9 mouse cellular contexts compared by ENCODE assay signal in genomic region chr7:16395944-16396343, GRCm38 (mm10). TPM values are rescaled to one million over a fixed set of nuclear protein-coding genes. Genes with fewer than 3 reads are reported as not detected.
A peak's percentile ranks its signal among the peaks of the same experiment; 100 is the strongest.
DNase-seq lines count a peak whose midpoint lies in the region; ATAC-seq and TF ChIP-seq lines count a peak whose summit lies in the region.
"Had no signal": no experiment of that assay in that cellular context is flagged by ENCODE, and none has a peak within 500 bp of the region (broad histone marks: within the 10 kb centered on the region; RNA-seq: fewer than 3 reads in every experiment).

No protein-coding gene starts in this region.

- H3K4me2 ChIP-seq in limb, embryonic 13.5 days (replicated peaks) = no peak overlapping the region
- no peak overlapping the region for H3K4me2 ChIP-seq in embryonic facial prominence, embryonic 13.5 days
- H3K4me2 ChIP-seq: heart, embryonic 13.5 days had no signal

- DNase-seq in frontal cortex, postnatal 36 days (ENCODE audit: low spot score in 2 of 2) = peak; percentile 13 to 58
- no peak for DNase-seq in limb, embryonic 10.5 days (ENCODE audit: low spot score)
- DNase-seq in G1E (ENCODE audit: low spot score) = peak; percentile 35
- peak; percentile 75 for DNase-seq in splenic B cell, adult 2 months (ENCODE audit: low read depth, low spot score)
- DNase-seq in gastrocnemius, postnatal 25 days = no peak

- ATAC-seq in frontal cortex, adult (ENCODE audit: low TSS enrichment) = no peak
- ATAC-seq in limb, embryonic 13.5 days (ENCODE audit: low FRiP score, low read depth) = no peak
- no peak for ATAC-seq in G1E (ENCODE audit: extremely low read depth, insufficient number of reproducible peaks, low FRiP score, poor library complexity, severe bottlenecking)
- no peak for ATAC-seq in embryonic facial prominence, embryonic 13.5 days (ENCODE audit: insufficient number of reproducible peaks, insufficient read depth, low FRiP score, low TSS enrichment, low read depth)

- no peaks in the 10 kb centered on the region for H3K36me3 ChIP-seq in limb, embryonic 13.5 days
- H3K36me3 ChIP-seq in limb, embryonic 10.5 days = no peaks in the 10 kb centered on the region
- no peaks in the 10 kb centered on the region for H3K36me3 ChIP-seq in G1E (replicated peaks)
- H3K36me3 ChIP-seq in embryonic facial prominence, embryonic 13.5 days = no peaks in the 10 kb centered on the region
- H3K36me3 ChIP-seq in splenic B cell, adult 2 months (ENCODE audit: control insufficient read depth, insufficient read depth, low read length, poor library complexity, severe bottlenecking) = no peaks in the 10 kb centered on the region
- H3K36me3 ChIP-seq: heart, embryonic 13.5 days had no signal

- no peak overlapping the region for H3K9ac ChIP-seq in limb, embryonic 13.5 days
- H3K9ac ChIP-seq in embryonic facial prominence, embryonic 13.5 days = peak overlapping the region; percentile 44; the same call in 1 of the 2 replicates
- H3K9ac ChIP-seq: heart, embryonic 13.5 days had no signal

- no peaks in the 10 kb centered on the region for H3K9me3 ChIP-seq in limb, embryonic 13.5 days
- no peaks in the 10 kb centered on the region for H3K9me3 ChIP-seq in limb, embryonic 10.5 days (replicated peaks)
- no peaks in the 10 kb centered on the region for H3K9me3 ChIP-seq in G1E (replicated peaks)
- no peaks in the 10 kb centered on the region for H3K9me3 ChIP-seq in embryonic facial prominence, embryonic 13.5 days
- H3K9me3 ChIP-seq: heart, embryonic 13.5 days had no signal

- no peak for TF ChIP-seq CTCF in G1E (IDR thresholded peaks at IDR 0.05; ENCODE audit: low read depth, low read length)

- peak overlapping the region; percentile 44; the same call in 1 of the 2 replicates for H3K27ac ChIP-seq in limb, embryonic 13.5 days
- no peak overlapping the region for H3K27ac ChIP-seq in limb, embryonic 10.5 days
- H3K27ac ChIP-seq in embryonic facial prominence, embryonic 13.5 days = peak overlapping the region; percentile 80
- H3K27ac ChIP-seq: heart, embryonic 13.5 days had no signal

- H3K4me3 ChIP-seq in limb, embryonic 13.5 days = no peak overlapping the region
- no peak overlapping the region for H3K4me3 ChIP-seq in limb, embryonic 10.5 days
- H3K4me3 ChIP-seq in G1E (ENCODE audit: low read depth, low read length) = no peak overlapping the region
- no peak overlapping the region for H3K4me3 ChIP-seq in embryonic facial prominence, embryonic 13.5 days
- H3K4me3 ChIP-seq: heart, embryonic 13.5 days had no signal

- no peaks in the 10 kb centered on the region for H3K27me3 ChIP-seq in limb, embryonic 13.5 days
- no peaks in the 10 kb centered on the region for H3K27me3 ChIP-seq in limb, embryonic 10.5 days (ENCODE audit: low read depth, poor library complexity, severe bottlenecking)
- H3K27me3 ChIP-seq in G1E (ENCODE audit: insufficient read depth, low read length) = no peaks in the 10 kb centered on the region
- H3K27me3 ChIP-seq in embryonic facial prominence, embryonic 13.5 days = no peaks in the 10 kb centered on the region
- no peaks in the 10 kb centered on the region for H3K27me3 ChIP-seq in splenic B cell, adult 2 months (ENCODE audit: control insufficient read depth, insufficient read depth, low read length, poor library complexity, severe bottlenecking)
- H3K27me3 ChIP-seq: heart, embryonic 13.5 days had no signal

- peaks cover 10% of the 10 kb centered on the region for H3K4me1 ChIP-seq in limb, embryonic 13.5 days
- H3K4me1 ChIP-seq in limb, embryonic 10.5 days = peaks cover 7% of the 10 kb centered on the region
- H3K4me1 ChIP-seq in G1E (ENCODE audit: insufficient read depth, low read depth, low read length) = peaks cover 16% of the 10 kb centered on the region
- H3K4me1 ChIP-seq in embryonic facial prominence, embryonic 13.5 days = peaks cover 11% of the 10 kb centered on the region

- WGBS in limb, embryonic 13.5 days = 0% methylated on average over 2 of the region's 2 CpGs
- 3% methylated on average over 2 of the region's 2 CpGs for WGBS in limb, embryonic 10.5 days
- WGBS in embryonic facial prominence, embryonic 13.5 days = 2% methylated on average over 2 of the region's 2 CpGs

RNA-seq across cellular contexts. Expression of gene Zc3h4, which starts 4.8 kb away (rescaled TPM):
- 18.2 and 18.5 TPM in 2 replicates for polyA plus RNA-seq in limb, embryonic 13.5 days (2015; fragmentation: Nextera tagmentation; extraction: Ambion mirVana)
- 22.9 and 24.6 TPM in 2 replicates for polyA plus RNA-seq in limb, embryonic 10.5 days (2016; fragmentation: Nextera tagmentation; extraction: Ambion mirVana)
- total RNA-seq in G1E (2014; fragmentation: Nextera tagmentation) (62.2 and 64.4 TPM in 2 replicates), G1E (2017) (18.6 and 23.7 TPM in 2 replicates)
- polyA plus RNA-seq in G1E (2012) = 179 and 193 TPM in 2 replicates
- 17.6 and 20.2 TPM in 2 replicates for polyA plus RNA-seq in embryonic facial prominence, embryonic 13.5 days (2015; fragmentation: Nextera tagmentation; extraction: Ambion mirVana)
- 10 to 100 TPM; 22.4 to 25.6 TPM for total RNA-seq in gastrocnemius, postnatal 25 days (2021)

RNA-seq across cellular contexts. Expression of gene Sae1, which starts 8.3 kb away (rescaled TPM):
- 359 and 362 TPM in 2 replicates for polyA plus RNA-seq in limb, embryonic 13.5 days (2015; fragmentation: Nextera tagmentation; extraction: Ambion mirVana)
- 483 and 484 TPM in 2 replicates for polyA plus RNA-seq in limb, embryonic 10.5 days (2016; fragmentation: Nextera tagmentation; extraction: Ambion mirVana)
- total RNA-seq in G1E (2014; fragmentation: Nextera tagmentation) (105 TPM in 2 replicates), G1E (2017) (319 and 383 TPM in 2 replicates)
- polyA plus RNA-seq in G1E (2012) = 49.5 and 52.0 TPM in 2 replicates
- polyA plus RNA-seq in embryonic facial prominence, embryonic 13.5 days (2015; fragmentation: Nextera tagmentation; extraction: Ambion mirVana) = 373 and 383 TPM in 2 replicates
- total RNA-seq in gastrocnemius, postnatal 25 days (2021) = 10 to 100 TPM; 25.2 to 26.4 TPM

RNA-seq across cellular contexts. Expression of gene Tmem160, which starts 56.6 kb away (rescaled TPM):
- polyA plus RNA-seq in limb, embryonic 13.5 days (2015; fragmentation: Nextera tagmentation; extraction: Ambion mirVana) = 44.2 and 44.9 TPM in 2 replicates
- polyA plus RNA-seq in limb, embryonic 10.5 days (2016; fragmentation: Nextera tagmentation; extraction: Ambion mirVana) = 74.8 and 86.2 TPM in 2 replicates
- total RNA-seq in G1E (2014; fragmentation: Nextera tagmentation) = 21.6 and 22.7 TPM in 2 replicates
- 23.9 and 35.0 TPM in 2 replicates for total RNA-seq in G1E (2017)
- polyA plus RNA-seq in G1E (2012) = 166 and 224 TPM in 2 replicates
- polyA plus RNA-seq in embryonic facial prominence, embryonic 13.5 days (2015; fragmentation: Nextera tagmentation; extraction: Ambion mirVana) = 46.6 and 52.1 TPM in 2 replicates
- 10 to 100 TPM; 37.4 to 39.4 TPM for total RNA-seq in gastrocnemius, postnatal 25 days (2021)

Comparison
In these comparisons a context has a peak if more than half of its experiments do, and no peak if none do; other contexts are left out.
1. DNase-seq: peak in frontal cortex, postnatal 36 days (2 of 2), G1E (single experiment) and splenic B cell, adult 2 months (single experiment); none in limb, embryonic 10.5 days (single experiment) and gastrocnemius, postnatal 25 days (single experiment).